Mouse (Mus musculus): ENCODE results near the gene Gtpbp8. TPM values are rescaled to one million over a fixed set of nuclear protein-coding genes. Genes with fewer than 3 reads are reported as not detected.

Gene Gtpbp8
- polyA plus RNA-seq, 2 experiments, result 12.5 to 27.2 TPM

DNA sequence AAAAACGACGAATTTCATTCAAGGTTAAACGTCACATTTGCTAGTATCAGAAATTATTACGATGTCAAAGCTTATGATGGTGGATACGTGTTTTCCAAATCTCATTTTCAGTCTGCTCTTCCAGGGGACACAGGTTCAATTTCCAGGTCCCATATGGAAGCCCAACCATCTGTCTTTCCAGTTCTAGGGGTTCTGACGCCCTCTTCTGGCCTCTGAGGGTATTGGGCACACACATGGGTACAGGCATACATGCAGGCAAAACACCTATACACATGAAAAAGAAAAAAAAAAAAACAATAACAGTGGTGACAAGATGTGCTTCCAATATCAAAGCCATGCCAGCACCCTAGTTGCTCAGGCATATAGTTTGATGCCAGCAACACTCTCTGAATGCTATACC lies 52.5 kb downstream of the Gtpbp8 start:
- WGBS, result 67% methylated on average over 6 of the region's 6 CpGs
- TF ChIP-seq POLR2A (IDR thresholded peaks at IDR 0.05; ENCODE audit: borderline replicate concordance, extremely low read depth, insufficient read depth, insufficient read length), result no peak
- peaks cover 44% of the 10 kb centered on the region for H3K4me1 ChIP-seq (ENCODE audit: control insufficient read depth, insufficient read depth, low read length)

GRCm38 (mm10) chr16:44692541-44692940 lies 53.6 kb downstream of the Gtpbp8 start:
- Histone ChIP-seq H3K36me3 (ENCODE audit: control insufficient read depth, insufficient read depth, low read length) (no peaks in the 10 kb centered on the region), H3K27me3 (ENCODE audit: control insufficient read depth, insufficient read depth, low read length) (no peaks in the 10 kb centered on the region), H3K4me2 (replicated peaks; ENCODE audit: low read depth, low read length, severe bottlenecking) (no peak overlapping the region), H3K27ac (replicated peaks; ENCODE audit: low read depth, low read length) (no peak overlapping the region), H3K9me3 (ENCODE audit: control insufficient read depth, low read length) (no peaks in the 10 kb centered on the region), H3K9ac (ENCODE audit: low read depth, low read length, severe bottlenecking) (no peak overlapping the region), H3K4me3 (replicated peaks; ENCODE audit: low read length) (no peak overlapping the region), H3K4me1 (ENCODE audit: control insufficient read depth, insufficient read depth, low read length) (peaks cover 44% of the 10 kb centered on the region)
- TF ChIP-seq POLR2A (IDR thresholded peaks at IDR 0.05; ENCODE audit: borderline replicate concordance, extremely low read depth, insufficient read depth, insufficient read length), result no peak
- DNase-seq (ENCODE audit: low spot score) (no peak), ATAC-seq (ENCODE audit: low FRiP score, low read depth) (no peak)
- WGBS, result 91% methylated on average over 1 of the region's 1 CpGs

More for the DNA sequence above, 52.5 kb downstream of the Gtpbp8 start:
- ATAC-seq (ENCODE audit: low FRiP score, low read depth) (no peak), DNase-seq (ENCODE audit: low spot score) (no peak)
- H3K9ac ChIP-seq (ENCODE audit: low read depth, low read length, severe bottlenecking), result no peak overlapping the region
- H3K36me3 ChIP-seq (ENCODE audit: control insufficient read depth, insufficient read depth, low read length), result no peaks in the 10 kb centered on the region
- H3K27me3 ChIP-seq (ENCODE audit: control insufficient read depth, insufficient read depth, low read length), result no peaks in the 10 kb centered on the region
- H3K4me2 ChIP-seq (replicated peaks; ENCODE audit: low read depth, low read length, severe bottlenecking), result no peak overlapping the region
- H3K4me3 ChIP-seq (replicated peaks; ENCODE audit: low read length), result no peak overlapping the region
- H3K9me3 ChIP-seq (ENCODE audit: control insufficient read depth, low read length), result no peaks in the 10 kb centered on the region
- H3K27ac ChIP-seq (replicated peaks; ENCODE audit: low read depth, low read length), result no peak overlapping the region

- Histone ChIP-seq H3K4me1 (ENCODE audit: control insufficient read depth, insufficient read depth, low read length) (peaks cover 44% of the 10 kb centered on the region), H3K27ac (replicated peaks; ENCODE audit: low read depth, low read length) (no peak overlapping the region), H3K9me3 (ENCODE audit: control insufficient read depth, low read length) (no peaks in the 10 kb centered on the region), H3K4me3 (replicated peaks; ENCODE audit: low read length) (no peak overlapping the region), H3K27me3 (ENCODE audit: control insufficient read depth, insufficient read depth, low read length) (no peaks in the 10 kb centered on the region), H3K9ac (ENCODE audit: low read depth, low read length, severe bottlenecking) (no peak overlapping the region), H3K4me2 (replicated peaks; ENCODE audit: low read depth, low read length, severe bottlenecking) (no peak overlapping the region), H3K36me3 (ENCODE audit: control insufficient read depth, insufficient read depth, low read length) (no peaks in the 10 kb centered on the region)
- DNase-seq (ENCODE audit: low spot score) (peak; percentile 60), ATAC-seq (ENCODE audit: low FRiP score, low read depth) (no peak)
- TF ChIP-seq POLR2A (IDR thresholded peaks at IDR 0.05; ENCODE audit: borderline replicate concordance, extremely low read depth, insufficient read depth, insufficient read length), result no peak
- 56% methylated on average over 17 of the region's 17 CpGs for WGBS
These were observed 54.5 kb downstream of the Gtpbp8 start for GRCm38 (mm10) chr16:44691561-44692141.

GRCm38 (mm10) chr16:44691066-44691465 lies 55.1 kb downstream of the Gtpbp8 start:
- H3K4me3 ChIP-seq (replicated peaks; ENCODE audit: low read length), result no peak overlapping the region
- no peaks in the 10 kb centered on the region for H3K27me3 ChIP-seq (ENCODE audit: control insufficient read depth, insufficient read depth, low read length)
- H3K9me3 ChIP-seq (ENCODE audit: control insufficient read depth, low read length), result no peaks in the 10 kb centered on the region
- no peak overlapping the region for H3K27ac ChIP-seq (replicated peaks; ENCODE audit: low read depth, low read length)
- no peak for ATAC-seq (ENCODE audit: low FRiP score, low read depth)
- H3K9ac ChIP-seq (ENCODE audit: low read depth, low read length, severe bottlenecking), result no peak overlapping the region
- no peaks in the 10 kb centered on the region for H3K36me3 ChIP-seq (ENCODE audit: control insufficient read depth, insufficient read depth, low read length)
- 75% methylated on average over 2 of the region's 2 CpGs for WGBS
- DNase-seq (ENCODE audit: low spot score), result no peak
- TF ChIP-seq POLR2A (IDR thresholded peaks at IDR 0.05; ENCODE audit: borderline replicate concordance, extremely low read depth, insufficient read depth, insufficient read length), result no peak
- H3K4me2 ChIP-seq (replicated peaks; ENCODE audit: low read depth, low read length, severe bottlenecking), result no peak overlapping the region
- peaks cover 40% of the 10 kb centered on the region for H3K4me1 ChIP-seq (ENCODE audit: control insufficient read depth, insufficient read depth, low read length)

GRCm38 (mm10) chr16:44690501-44690900 lies 55.7 kb downstream of the Gtpbp8 start:
- DNase-seq (ENCODE audit: low spot score) (no peak), ATAC-seq (ENCODE audit: low FRiP score, low read depth) (no peak)
- 78% methylated on average over 2 of the region's 2 CpGs for WGBS
- peaks cover 36% of the 10 kb centered on the region for H3K4me1 ChIP-seq (ENCODE audit: control insufficient read depth, insufficient read depth, low read length)
- H3K27me3 ChIP-seq (ENCODE audit: control insufficient read depth, insufficient read depth, low read length), result no peaks in the 10 kb centered on the region
- no peaks in the 10 kb centered on the region for H3K36me3 ChIP-seq (ENCODE audit: control insufficient read depth, insufficient read depth, low read length)
- H3K9me3 ChIP-seq (ENCODE audit: control insufficient read depth, low read length), result no peaks in the 10 kb centered on the region
- H3K27ac ChIP-seq (replicated peaks; ENCODE audit: low read depth, low read length), result no peak overlapping the region
- no peak for TF ChIP-seq POLR2A (IDR thresholded peaks at IDR 0.05; ENCODE audit: borderline replicate concordance, extremely low read depth, insufficient read depth, insufficient read length)
- H3K9ac ChIP-seq (ENCODE audit: low read depth, low read length, severe bottlenecking), result no peak overlapping the region
- H3K4me2 ChIP-seq (replicated peaks; ENCODE audit: low read depth, low read length, severe bottlenecking), result no peak overlapping the region
- H3K4me3 ChIP-seq (replicated peaks; ENCODE audit: low read length), result no peak overlapping the region

All from limb, embryonic 14.5 days (tissue).